Mouse (Mus musculus) adrenal gland, adult 18-20 months (tissue): ENCODE data around the gene Mettl25. TPM values are rescaled to one million over a fixed set of nuclear protein-coding genes. Genes with fewer than 3 reads are reported as not detected.

Experiments used
- DNase-seq, 2 experiments: peaks; one replicate each; pipeline ENCODE4 v3.0.0; 2021 to 2022; ENCODE audit warnings: low spot score in 2 of 2
- long read RNA-seq, 2 experiments: library from polyadenylated mRNA; stranded (forward); transcript quantifications; one replicate each; pipeline ENCODE4 v2.0.0; 2021
- total RNA-seq, 2 experiments: library from RNA; stranded (reverse); gene quantifications; 1 replicate in 1 of 2; 2 replicates in 1 of 2; pipeline ENCODE4 v1.2.3; 2021

The Mettl25 gene
- total RNA-seq = 1 to 10 TPM; 5.1 to 6.2 TPM
- long read RNA-seq, experiment 1, transcript Mettl25-201 (12 exons, 2,033 nt) = major isoform, 5 of 7 reads
- long read RNA-seq, experiment 1, partial matches to known transcripts = 1 of 7 reads
- long read RNA-seq, experiment 1, other reads (novel, unspliced or antisense) = 1 of 7 reads
- long read RNA-seq, experiment 2, transcript Mettl25-201 (12 exons, 2,033 nt) = major isoform, 12 of 15 reads
- long read RNA-seq, experiment 2, partial matches to known transcripts = 0 of 15 reads
- long read RNA-seq, experiment 2, other reads (novel, unspliced or antisense) = 2 of 15 reads

- DNase-seq = peak; percentile 95 to 96
Measured at GRCm38 (mm10) chr10:105840928-105841888, at the start of gene Mettl25, which contains the start of gene Ccdc59. Gene Mettl25 (minus strand): TSS chr10:105841380. Gene Ccdc59 (plus strand): TSS chr10:105841067.

DNA sequence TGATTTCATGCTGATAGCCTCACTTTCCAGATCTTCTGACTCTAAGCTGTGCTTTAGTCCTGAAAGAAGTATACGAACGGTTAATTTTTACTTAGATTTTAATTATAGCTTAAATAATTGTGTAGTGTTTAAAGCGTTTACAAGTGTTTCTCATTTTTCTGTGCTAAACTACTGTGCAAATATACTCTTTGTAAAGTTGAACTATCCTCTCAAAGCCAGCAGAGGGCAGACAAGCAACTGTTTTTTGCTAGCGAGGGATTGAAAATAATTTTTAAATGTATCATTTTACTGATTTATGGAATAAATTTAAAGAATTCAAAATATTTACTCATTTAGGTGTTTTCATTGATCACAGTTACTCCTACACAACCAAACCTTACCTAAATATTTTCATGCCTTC lies 26.1 kb upstream of the Mettl25 start:
- no peak for DNase-seq

- no peak for DNase-seq
Measured at GRCm38 (mm10) chr10:105851136-105851535, 10.0 kb upstream of the Mettl25 start.

DNA sequence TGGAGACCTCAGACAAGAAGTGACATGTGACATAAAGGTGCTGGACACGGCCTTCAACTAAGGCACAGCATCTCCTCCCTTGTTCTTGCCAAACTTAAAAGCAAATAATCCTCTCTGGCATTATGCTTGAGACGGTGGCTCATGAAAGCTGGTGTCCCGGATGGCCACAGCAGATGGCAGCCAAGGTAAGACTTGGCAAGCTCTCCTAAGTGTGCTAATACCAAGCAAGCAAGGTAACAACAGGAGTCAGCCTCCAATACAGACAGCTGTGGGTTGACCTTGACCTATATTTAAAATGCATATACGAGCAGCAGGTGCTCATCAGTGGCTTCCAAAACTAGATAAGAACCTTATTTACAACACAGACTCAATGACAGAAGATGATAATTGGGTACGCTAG lies 9.1 kb upstream of the Mettl25 start:
- no peak for DNase-seq

GRCm38 (mm10) chr10:105842574-105842973 lies 1.4 kb upstream of the Mettl25 start:
- no peak for DNase-seq

DNA sequence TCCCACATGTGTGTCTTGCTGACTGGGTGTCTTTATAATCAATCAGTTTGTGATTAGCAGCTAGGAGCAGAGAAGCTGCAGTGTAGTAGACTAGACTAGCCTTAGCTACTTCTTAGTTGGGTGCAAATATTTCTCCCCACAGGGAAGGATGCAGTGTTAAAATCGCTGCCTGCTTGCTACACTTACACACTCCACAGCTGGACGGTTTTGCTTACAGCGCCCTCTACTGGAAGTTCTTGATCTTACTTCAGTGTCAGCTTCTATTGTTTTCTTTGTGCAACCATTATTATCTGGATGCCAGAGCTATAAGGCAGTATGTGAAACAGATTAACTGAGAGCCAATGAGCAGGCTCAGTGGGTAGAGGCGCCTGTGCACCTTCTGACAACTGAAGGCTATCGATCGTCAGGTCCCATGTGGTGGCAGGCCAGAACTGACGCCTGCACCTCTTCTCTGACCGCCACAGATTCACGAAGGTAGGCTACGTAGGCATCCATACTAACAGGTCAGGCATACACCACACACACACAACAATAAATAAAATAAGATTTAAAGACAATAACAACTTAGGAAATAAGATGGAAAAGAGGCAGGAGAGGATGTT lies 6.5 kb downstream of the Mettl25 start:
- peak in 1 of 2 experiments; percentile 7 for DNase-seq

DNA sequence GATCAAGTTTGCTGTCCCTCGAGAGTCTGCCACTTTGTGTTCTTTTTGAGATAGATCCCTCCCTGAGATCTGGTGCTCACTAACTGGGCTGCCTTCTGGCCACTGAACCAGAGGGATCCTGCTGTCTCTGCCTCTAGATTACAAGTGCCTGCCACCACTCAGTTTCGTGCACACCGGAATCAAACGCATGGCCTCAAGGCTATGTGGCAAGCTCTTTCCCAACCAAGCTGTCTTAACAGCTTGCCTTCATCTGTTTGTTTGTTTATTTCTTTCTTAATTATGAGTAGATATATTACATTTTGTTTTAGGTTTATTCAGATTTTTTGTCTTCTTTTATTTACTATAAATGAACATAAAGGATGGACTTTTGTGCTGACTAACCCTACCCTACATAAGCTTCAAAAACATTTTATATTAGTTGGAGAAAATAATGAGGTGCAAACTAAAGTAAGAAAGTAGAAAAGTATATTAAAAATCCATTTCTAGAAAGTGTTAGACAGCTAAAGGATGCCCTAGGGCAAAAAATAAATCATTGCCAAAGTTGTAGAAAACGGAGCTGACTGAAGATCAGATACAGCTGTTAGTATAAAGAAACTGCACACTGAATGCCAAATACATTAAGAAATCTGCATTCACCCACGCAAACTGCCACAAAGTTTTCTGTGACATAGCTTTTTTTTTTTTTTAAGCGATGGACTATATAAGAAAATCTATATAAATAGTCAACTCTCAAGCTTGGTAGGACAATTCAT lies 34.7 kb downstream of the Mettl25 start:
- DNase-seq = no peak

- DNase-seq = no peak
Measured at GRCm38 (mm10) chr10:105803461-105803860, 37.7 kb downstream of the Mettl25 start.

GRCm38 (mm10) chr10:105802132-105802531 lies 39.0 kb downstream of the Mettl25 start:
- DNase-seq = no peak

DNA sequence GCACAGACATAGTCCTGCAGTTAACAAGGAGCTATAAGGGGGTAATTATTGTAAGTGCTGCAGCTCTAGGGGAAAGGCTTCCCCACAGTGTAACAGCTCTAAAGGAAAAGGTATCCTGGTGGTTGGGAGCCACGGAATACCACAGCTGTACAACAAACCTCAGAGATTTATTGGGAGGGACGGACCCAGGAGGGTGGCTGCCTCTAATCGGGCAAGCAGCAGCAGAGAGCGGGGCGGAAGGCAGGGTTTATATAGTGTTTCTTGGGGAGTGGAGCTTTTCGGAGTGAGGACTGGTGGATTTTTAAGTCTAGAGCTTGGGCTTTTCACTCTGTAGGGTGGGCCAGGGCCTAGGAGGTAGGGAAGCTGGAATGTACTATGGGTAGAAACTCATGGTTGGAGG lies 40.0 kb downstream of the Mettl25 start:
- DNase-seq = no peak

DNA sequence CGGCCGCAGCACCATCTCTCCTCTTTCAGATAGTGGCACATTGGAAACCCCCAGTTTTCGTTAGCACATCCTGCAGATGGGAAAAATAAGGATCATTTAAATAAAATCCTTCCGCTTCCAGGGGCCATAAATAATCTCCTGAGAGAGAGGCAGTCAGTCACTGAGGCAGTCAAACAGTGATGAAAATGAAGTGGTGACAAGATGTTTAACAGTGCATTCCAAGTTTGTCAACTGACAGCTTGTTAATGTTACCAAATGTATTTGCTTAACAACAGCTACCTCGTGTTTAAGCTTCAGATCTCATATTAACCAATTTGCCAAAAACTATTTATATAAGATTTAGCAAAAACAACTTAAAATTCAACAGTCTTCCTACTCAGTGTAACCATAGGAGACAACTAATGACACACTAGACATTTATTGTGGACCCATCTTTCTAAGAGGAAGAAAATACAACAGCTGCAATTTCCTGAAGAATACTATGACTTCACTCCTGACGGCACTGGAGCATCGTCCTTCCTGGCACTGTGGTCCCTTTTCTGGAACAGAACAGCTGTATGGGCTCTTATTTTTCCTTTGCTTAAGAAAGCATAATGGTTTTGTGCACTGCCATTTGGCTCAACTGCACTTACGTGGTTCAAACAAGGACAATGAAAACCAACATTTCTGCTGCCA lies 43.8 kb downstream of the Mettl25 start:
- no peak for DNase-seq

DNA sequence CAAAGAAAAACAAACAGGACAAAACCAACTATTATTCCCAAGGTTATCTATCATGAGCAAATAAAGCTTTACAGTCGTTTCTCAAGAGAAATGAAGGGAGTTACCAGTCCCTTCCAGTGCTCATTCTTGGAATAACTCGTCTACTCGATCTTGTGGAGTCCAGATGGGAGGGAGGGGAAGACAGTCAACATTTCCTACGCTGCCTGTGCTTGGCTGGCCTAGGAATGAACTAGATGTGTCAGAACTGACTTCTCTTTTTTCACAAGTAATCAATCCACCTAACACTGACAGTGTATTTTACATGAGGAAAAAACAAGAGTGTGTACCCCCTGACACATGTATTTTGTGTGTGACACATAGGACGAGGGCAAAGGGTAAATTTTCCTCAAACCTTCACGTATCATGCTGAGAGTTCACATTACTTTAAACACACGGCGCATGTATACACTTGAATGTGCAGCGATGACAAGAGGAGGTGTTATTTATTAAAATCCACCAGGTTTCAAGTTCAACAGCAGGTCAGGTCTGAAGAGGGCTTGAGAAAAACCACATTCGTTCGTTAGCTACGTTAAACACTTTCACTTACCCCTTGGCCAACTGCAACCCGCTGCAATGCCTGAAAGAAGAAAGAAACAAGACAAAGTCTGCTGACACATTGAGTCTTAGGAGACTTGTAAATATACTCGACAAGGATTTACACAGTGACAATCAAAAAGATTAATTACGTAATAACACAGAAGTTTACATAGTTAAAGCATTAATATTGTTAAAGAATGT lies 47.2 kb downstream of the Mettl25 start:
- DNase-seq = no peak

DNA sequence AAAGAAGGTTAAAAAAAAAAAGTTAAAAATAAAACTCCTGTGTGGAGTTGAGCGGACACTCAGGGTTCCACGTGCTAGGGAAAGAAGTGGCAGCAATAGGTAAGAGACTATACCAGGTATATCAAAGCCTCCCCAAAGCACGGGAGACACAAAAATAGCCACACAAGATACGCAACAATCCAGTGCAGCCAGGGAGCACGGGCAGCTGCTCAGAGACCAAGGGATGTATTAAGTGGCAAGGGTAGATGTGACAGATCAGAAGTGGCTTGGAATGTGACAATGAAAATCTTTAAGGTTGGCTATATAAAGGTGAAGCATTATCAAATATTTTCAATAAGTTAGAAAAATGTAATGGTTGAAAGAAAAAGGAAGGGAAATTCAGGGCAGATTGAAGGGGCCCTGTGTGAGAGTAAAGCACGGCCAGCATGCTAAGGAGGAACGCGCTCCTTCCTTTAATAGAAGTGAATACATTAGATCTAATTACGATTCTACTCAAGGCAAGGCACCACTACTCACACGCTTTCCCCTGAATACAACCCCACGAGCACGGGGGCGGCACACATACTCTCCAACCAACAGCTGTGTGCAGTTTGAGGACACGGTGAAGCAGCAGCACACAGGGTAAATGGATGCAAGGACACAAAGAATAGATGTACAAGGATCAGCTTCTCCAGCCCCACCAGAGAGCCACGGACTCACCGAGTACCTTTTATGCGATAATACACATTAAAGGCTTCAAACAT lies 52.3 kb downstream of the Mettl25 start:
- DNase-seq = no peak

GRCm38 (mm10) chr10:105783766-105784165 lies 57.4 kb downstream of the Mettl25 start:
- no peak for DNase-seq

GRCm38 (mm10) chr10:105774382-105774781 lies 66.8 kb downstream of the Mettl25 start:
- peak; percentile 38 to 42 for DNase-seq

- no peak for DNase-seq
Measured at GRCm38 (mm10) chr10:105772821-105773302, 68.3 kb downstream of the Mettl25 start.

DNA sequence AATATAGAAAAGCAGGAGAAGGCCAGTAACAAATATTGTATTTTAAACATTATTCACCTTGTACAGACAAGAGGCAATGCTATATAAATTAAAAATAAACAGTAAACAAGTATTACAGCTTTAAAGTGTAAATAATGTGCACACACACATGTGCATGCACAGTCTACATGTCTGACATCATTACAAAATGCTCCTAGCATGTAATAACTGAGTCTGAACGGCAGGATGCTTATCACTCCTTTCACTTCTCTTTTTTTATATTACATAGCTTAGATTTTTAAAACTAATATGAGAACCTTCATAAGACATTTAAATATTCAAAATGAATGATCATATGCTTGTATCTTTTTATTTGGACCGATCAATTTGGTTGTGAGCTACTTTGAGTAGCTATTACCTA lies 77.2 kb downstream of the Mettl25 start:
- DNase-seq = no peak

DNA sequence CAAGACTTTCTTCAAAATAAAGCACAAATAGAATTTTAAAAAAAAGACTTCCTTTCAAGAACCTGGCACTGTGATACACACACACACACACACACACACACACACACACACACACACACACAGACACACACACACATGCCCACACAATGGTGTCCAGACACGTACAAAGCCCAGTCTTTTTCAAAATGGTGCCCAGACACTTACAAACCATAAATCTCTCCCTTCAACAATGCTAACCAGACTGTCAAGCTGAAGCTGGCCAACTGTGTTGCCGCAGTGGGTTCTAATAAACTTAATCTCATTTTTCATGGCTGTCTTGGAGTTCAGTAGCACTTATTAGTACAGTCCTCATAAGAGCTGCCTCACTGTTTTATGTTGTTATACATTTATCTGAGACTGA lies 80.7 kb downstream of the Mettl25 start:
- no peak for DNase-seq

GRCm38 (mm10) chr10:105760046-105760445 lies 81.1 kb downstream of the Mettl25 start:
- DNase-seq = no peak
